Mouse (Mus musculus) intestine, embryonic 14.5 days (tissue): Measurements from ENCODE around the gene Eme1. TPM values are rescaled to one million over a fixed set of nuclear protein-coding genes. Genes with fewer than 3 reads are reported as not detected.
"Not testable (repeated sequence)": the region's sequence is repeated elsewhere in the genome, so short reads cannot be mapped to it uniquely, and the experiment has no call there.

ENCODE experiments used
- ATAC-seq: fragments of 200-750 bp; cut with Nextera tagmentation; replicated peaks from 2 replicates; pipeline ENCODE4 v1.8.0; 2017; ENCODE audit warnings: low read depth, moderate number of reproducible peaks, moderate TSS enrichment, moderate library complexity; ENCODE audit not compliant: low FRiP score, low TSS enrichment
- DNase-seq: peaks from one replicate; pipeline ENCODE4 v3.0.0-alpha.2; 2018; ENCODE audit warnings: low spot score
- H3K27ac ChIP-seq: fragments of 300-500 bp; sonication (generic); 2 replicates; pipeline ENCODE4 v1.5.1; 2014; ENCODE audit warnings: low read depth, mild to moderate bottlenecking, control low read depth
- H3K27me3 ChIP-seq: fragments of 300-500 bp; sonication (generic); replicated peaks from 2 replicates; pipeline ENCODE4 v1.6.1; 2014; ENCODE audit warnings: low read length, control low read depth; ENCODE audit not compliant: control insufficient read depth, insufficient read depth
- H3K36me3 ChIP-seq: fragments of 300-500 bp; sonication (generic); 2 replicates; pipeline ENCODE4 v1.6.1; 2014; ENCODE audit warnings: low read length, control low read depth; ENCODE audit not compliant: control insufficient read depth, insufficient read depth
- H3K4me1 ChIP-seq: fragments of 300-500 bp; sonication (generic); replicated peaks from 2 replicates; pipeline ENCODE4 v1.6.1; 2014; ENCODE audit warnings: low read length, control low read depth, mixed read lengths; ENCODE audit not compliant: control insufficient read depth, insufficient read depth
- H3K4me2 ChIP-seq: fragments of 300-500 bp; sonication (generic); 2 replicates; pipeline ENCODE4 v1.6.1; 2014; ENCODE audit warnings: low read length
- H3K4me3 ChIP-seq: fragments of 300-500 bp; sonication (generic); 2 replicates; pipeline ENCODE4 v1.5.1; 2014; ENCODE audit warnings: low read depth, low read length, control low read depth, mixed read lengths
- H3K9ac ChIP-seq: fragments of 300-500 bp; sonication (generic); 2 replicates; pipeline ENCODE4 v1.6.1; 2014; ENCODE audit warnings: mild to moderate bottlenecking, low read length
- H3K9me3 ChIP-seq: fragments of 300-500 bp; sonication (generic); 2 replicates; pipeline ENCODE4 v1.6.1; 2016; ENCODE audit warnings: low read length, control low read depth; ENCODE audit not compliant: control insufficient read depth
- WGBS: fragments of 180-500 bp; shearing (Covaris S2); extraction: QIAGEN DNeasy Blood & Tissue Kit; methylation state at CpG from one replicate; pipeline ENCODE4 v1.1.7; 2014; 5-methylcytosine and 5-hydroxymethylcytosine counted together
- polyA plus RNA-seq: library from polyadenylated mRNA; unstranded; fragments of >200 nt; fragmentation: Nextera tagmentation; extraction: Ambion mirVana; gene quantifications from 2 replicates; pipeline ENCODE4 v1.2.1, GENCODE M21; 2014

The Eme1 gene
- 25.2 and 26.0 TPM in 2 replicates for polyA plus RNA-seq

- peak; percentile 96 for DNase-seq
- no peaks in the 10 kb centered on the region for H3K27me3 ChIP-seq
- no peaks in the 10 kb centered on the region for H3K9me3 ChIP-seq
- peak within 1 kb of the TSS; percentile 94 for H3K4me2 ChIP-seq
- ATAC-seq: peak; percentile 91
- H3K4me3 ChIP-seq: peak within 1 kb of the TSS; percentile 79
- peaks cover 37% of the 10 kb centered on the region for H3K36me3 ChIP-seq
- WGBS: 1% methylated on average over 32 of the region's 32 CpGs
- peak within 1 kb of the TSS; percentile 67 for H3K9ac ChIP-seq
- peaks cover 8% of the 10 kb centered on the region for H3K4me1 ChIP-seq
- peak within 1 kb of the TSS; percentile 92 for H3K27ac ChIP-seq
These were observed at the start of gene Eme1, which contains the start of gene Mrpl27 for GRCm38 (mm10) chr11:94653663-94654436. Eme1 (minus strand) TSS chr11:94653964. Mrpl27 (plus strand) TSS chr11:94653767.

- Histone ChIP-seq H3K9me3 (peaks cover 3% of the 10 kb centered on the region; the same call in 1 of the 2 replicates), H3K36me3 (no peaks in the 10 kb centered on the region), H3K27ac (peak overlapping the region; percentile 59; the same call in 1 of the 2 replicates), H3K4me3 (no peak overlapping the region), H3K4me1 (peaks cover 21% of the 10 kb centered on the region; the same call in 1 of the 2 replicates), H3K4me2 (peak overlapping the region; percentile 35; the same call in 1 of the 2 replicates), H3K9ac (no peak overlapping the region), H3K27me3 (no peaks in the 10 kb centered on the region)
- DNase-seq (no peak), ATAC-seq (no peak)
- WGBS: 33% methylated on average over 3 of the region's 3 CpGs
These were observed 48.4 kb upstream of the Eme1 start for GRCm38 (mm10) chr11:94702216-94702610.

GRCm38 (mm10) chr11:94701401-94702215 is 47.8 kb upstream of the Eme1 start:
- WGBS: 25% methylated on average over 27 of the region's 27 CpGs
- Histone ChIP-seq H3K27me3 (no peaks in the 10 kb centered on the region), H3K27ac (peak overlapping the region; percentile 59), H3K4me1 (peaks cover 21% of the 10 kb centered on the region; the same call in 1 of the 2 replicates), H3K36me3 (no peaks in the 10 kb centered on the region), H3K9ac (no peak overlapping the region), H3K9me3 (peaks cover 3% of the 10 kb centered on the region; the same call in 1 of the 2 replicates), H3K4me3 (peak overlapping the region; percentile 17; the same call in 1 of the 2 replicates), H3K4me2 (peak overlapping the region; percentile 35)
- no peak for ATAC-seq
- peak; percentile 57 for DNase-seq

GRCm38 (mm10) chr11:94699399-94699798 is 45.6 kb upstream of the Eme1 start:
- DNase-seq (no peak), ATAC-seq (no peak)
- Histone ChIP-seq H3K9ac (no peak overlapping the region), H3K9me3 (no peaks in the 10 kb centered on the region), H3K27me3 (no peaks in the 10 kb centered on the region), H3K4me2 (no peak overlapping the region), H3K36me3 (no peaks in the 10 kb centered on the region), H3K27ac (no peak overlapping the region), H3K4me3 (no peak overlapping the region), H3K4me1 (peaks cover 21% of the 10 kb centered on the region; the same call in 1 of the 2 replicates)
- WGBS: 93% methylated on average over 3 of the region's 3 CpGs

DNA sequence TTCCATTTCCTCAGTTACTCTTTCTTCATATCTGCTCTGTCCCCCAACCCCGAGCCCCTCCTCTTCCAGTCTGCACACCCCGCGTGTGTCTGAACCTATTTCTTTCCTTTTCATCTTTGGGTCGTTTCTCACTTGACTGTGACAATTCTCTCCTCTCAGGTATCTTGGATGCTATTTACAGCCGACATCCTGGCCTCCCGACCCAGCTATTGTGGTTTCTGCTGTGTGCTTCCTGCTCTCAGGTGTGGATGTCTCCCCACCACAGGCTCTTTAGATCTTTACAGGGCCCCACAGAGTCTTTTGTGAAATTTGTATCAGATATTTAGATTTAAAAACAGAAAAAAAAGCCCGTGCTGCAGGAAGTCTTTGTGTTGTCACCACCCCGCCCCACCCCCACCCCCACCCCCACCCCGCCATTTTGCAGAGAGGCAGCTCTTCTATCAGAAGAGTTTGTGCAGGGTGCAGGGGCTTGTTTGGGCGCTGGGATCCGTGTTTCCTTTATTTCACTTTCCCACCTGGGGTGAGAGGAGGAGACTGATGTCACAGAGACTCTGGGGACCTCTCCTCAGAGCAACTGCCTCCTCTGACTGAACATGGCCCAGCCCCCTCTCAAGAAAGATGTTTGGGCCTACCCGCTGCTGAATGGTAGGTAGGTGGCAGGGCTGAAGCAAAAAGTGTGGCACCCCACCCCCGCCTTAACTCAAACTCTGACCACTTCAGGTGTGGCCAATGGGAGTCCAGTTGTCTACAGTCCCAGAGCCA is 44.1 kb upstream of the Eme1 start:
- no peaks in the 10 kb centered on the region for H3K27me3 ChIP-seq
- H3K27ac ChIP-seq: no peak overlapping the region
- H3K9me3 ChIP-seq: no peaks in the 10 kb centered on the region
- no peak for ATAC-seq
- no peak overlapping the region for H3K9ac ChIP-seq
- no peak for DNase-seq
- H3K4me1 ChIP-seq: peaks cover 18% of the 10 kb centered on the region; the same call in 1 of the 2 replicates
- no peaks in the 10 kb centered on the region for H3K36me3 ChIP-seq
- no peak overlapping the region for H3K4me3 ChIP-seq
- 43% methylated on average over 13 of the region's 13 CpGs for WGBS
- no peak overlapping the region for H3K4me2 ChIP-seq

DNA sequence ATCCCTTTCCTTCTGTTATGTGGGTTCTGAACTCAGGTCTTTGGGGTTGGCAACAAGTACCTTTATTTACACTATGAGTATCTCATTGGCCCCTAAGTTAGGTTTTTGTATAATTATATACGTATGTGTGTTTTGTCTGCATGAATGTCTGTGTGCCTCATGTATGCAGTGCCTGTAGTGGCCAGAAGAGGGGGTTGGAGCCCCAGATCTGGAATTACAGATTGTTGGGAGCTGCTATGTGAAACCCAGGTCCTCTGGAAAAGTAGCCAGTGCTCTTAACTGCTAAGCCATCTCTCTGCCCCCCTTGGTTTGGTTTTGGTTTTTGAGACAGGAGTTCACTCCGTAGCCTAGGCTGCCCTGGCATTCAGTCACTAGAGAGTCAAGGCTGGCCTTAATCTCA is 43.4 kb upstream of the Eme1 start:
- Histone ChIP-seq H3K27ac (no peak overlapping the region), H3K4me1 (peaks cover 14% of the 10 kb centered on the region; the same call in 1 of the 2 replicates), H3K4me3 (no peak overlapping the region), H3K9ac (no peak overlapping the region), H3K9me3 (no peaks in the 10 kb centered on the region), H3K27me3 (no peaks in the 10 kb centered on the region), H3K4me2 (no peak overlapping the region), H3K36me3 (no peaks in the 10 kb centered on the region)
- DNase-seq: no peak
- no peak for ATAC-seq
- WGBS: 78% methylated on average over 2 of the region's 2 CpGs

- Histone ChIP-seq H3K4me3 (no peak overlapping the region), H3K27ac (no peak overlapping the region), H3K36me3 (no peaks in the 10 kb centered on the region), H3K9me3 (no peaks in the 10 kb centered on the region), H3K4me1 (no peaks in the 10 kb centered on the region), H3K27me3 (no peaks in the 10 kb centered on the region), H3K4me2 (no peak overlapping the region), H3K9ac (no peak overlapping the region)
- DNase-seq: no peak
- WGBS: 75% methylated on average over 6 of the region's 6 CpGs
- no peak for ATAC-seq
These were observed 41.7 kb upstream of the Eme1 start for GRCm38 (mm10) chr11:94695508-94695907.

GRCm38 (mm10) chr11:94692502-94692901 is 38.7 kb upstream of the Eme1 start:
- not testable (repeated sequence) for H3K4me2 ChIP-seq, ATAC-seq, DNase-seq, H3K9ac ChIP-seq, H3K36me3 ChIP-seq, H3K4me3 ChIP-seq, H3K27me3 ChIP-seq, H3K4me1 ChIP-seq, H3K9me3 ChIP-seq, H3K27ac ChIP-seq
